Mouse (Mus musculus): Measurements from ENCODE around the gene Fchsd2. TPM values are rescaled to one million over a fixed set of nuclear protein-coding genes. Genes with fewer than 3 reads are reported as not detected.

The Fchsd2 gene
- polyA plus RNA-seq, 1 experiment from 2014 or later: 37.6 TPM

DNA sequence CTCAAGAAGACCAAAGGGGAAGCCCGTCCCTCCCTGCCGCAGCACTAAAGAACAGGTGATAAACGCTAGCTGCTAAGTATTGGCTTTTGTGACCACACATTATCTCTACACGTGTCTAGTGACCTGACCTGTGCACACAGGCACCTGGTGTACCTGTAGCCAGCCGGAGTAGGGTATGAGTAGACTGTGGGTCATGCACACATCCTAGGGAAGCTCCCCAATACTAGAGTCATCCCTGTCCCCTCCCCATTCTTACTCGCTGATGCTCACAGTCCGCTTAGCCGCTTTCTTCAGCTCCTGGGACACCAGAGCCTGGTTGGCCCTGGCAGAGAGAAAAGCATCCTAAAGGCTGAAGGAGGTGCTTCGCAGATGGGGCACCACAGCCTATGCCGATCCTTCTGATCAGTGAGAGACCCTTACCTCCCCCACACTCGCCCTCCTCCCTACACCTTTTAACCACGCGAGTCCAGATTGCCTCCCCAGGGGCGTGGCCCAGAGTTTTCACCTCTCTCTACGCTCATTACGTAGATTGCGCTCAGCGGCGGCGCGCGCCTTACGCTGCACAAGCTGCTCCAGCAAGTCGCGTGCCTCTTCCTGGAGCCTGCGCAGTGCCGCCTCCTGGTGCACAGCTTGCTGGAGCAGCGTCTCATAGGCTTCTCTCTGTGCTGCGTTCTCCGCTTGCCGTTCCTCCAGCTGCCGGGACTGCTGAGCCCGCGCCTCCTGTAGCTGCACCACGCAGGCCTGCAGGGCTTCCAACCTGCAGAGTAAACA, 203.8 kb downstream of the Fchsd2 start:
- Histone ChIP-seq H3K4me1 (peaks cover 19% of the 10 kb centered on the region), H3K9ac (replicated peaks) (peak overlapping the region; percentile 57), H3K4me3 (peak overlapping the region; percentile 38), H3K27me3 (peaks cover 35% of the 10 kb centered on the region), H3K4me2 (replicated peaks) (peak overlapping the region; percentile 69), H3K9me3 (no peaks in the 10 kb centered on the region), H3K27ac (replicated peaks) (0 out of 2 replicates have a peak overlapping the region, but pooled peaks have one; percentile 12), H3K36me3 (no peaks in the 10 kb centered on the region; the same call in 1 of the 2 replicates)
- WGBS: 10% methylated on average over 35 of the region's 35 CpGs
- ATAC-seq (ENCODE audit: low FRiP score, low read depth): peak; percentile 84

DNA sequence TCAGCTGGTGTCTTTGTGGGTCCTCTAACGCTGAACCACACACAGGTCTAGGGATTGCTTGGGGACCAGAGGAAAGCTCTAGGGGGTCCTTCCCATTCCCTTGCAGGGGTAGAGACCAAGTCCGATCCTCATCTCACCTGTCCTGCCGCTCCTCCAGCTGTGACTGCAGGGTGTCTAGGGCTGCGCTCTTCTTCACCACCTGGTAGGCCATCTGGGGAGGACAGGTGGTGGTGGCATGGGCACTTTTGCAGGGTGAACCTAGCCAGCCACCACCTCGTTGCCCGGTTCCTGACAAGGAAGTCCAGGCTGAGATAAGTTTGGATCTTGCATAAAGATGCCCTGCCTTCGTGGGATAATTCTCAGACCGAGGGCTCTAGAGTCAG, 204.4 kb downstream of the Fchsd2 start:
- H3K4me2 ChIP-seq (replicated peaks): peak overlapping the region; percentile 69
- peaks cover 19% of the 10 kb centered on the region for H3K4me1 ChIP-seq
- 23% methylated on average over 8 of the region's 8 CpGs for WGBS
- no peak for ATAC-seq (ENCODE audit: low FRiP score, low read depth)
- peak overlapping the region; percentile 38 for H3K4me3 ChIP-seq
- no peaks in the 10 kb centered on the region for H3K9me3 ChIP-seq
- peak overlapping the region; percentile 57 for H3K9ac ChIP-seq (replicated peaks)
- 0 out of 2 replicates have a peak overlapping the region, but pooled peaks have one; percentile 12 for H3K27ac ChIP-seq (replicated peaks)
- H3K27me3 ChIP-seq: peaks cover 35% of the 10 kb centered on the region
- no peaks in the 10 kb centered on the region for H3K36me3 ChIP-seq

DNA sequence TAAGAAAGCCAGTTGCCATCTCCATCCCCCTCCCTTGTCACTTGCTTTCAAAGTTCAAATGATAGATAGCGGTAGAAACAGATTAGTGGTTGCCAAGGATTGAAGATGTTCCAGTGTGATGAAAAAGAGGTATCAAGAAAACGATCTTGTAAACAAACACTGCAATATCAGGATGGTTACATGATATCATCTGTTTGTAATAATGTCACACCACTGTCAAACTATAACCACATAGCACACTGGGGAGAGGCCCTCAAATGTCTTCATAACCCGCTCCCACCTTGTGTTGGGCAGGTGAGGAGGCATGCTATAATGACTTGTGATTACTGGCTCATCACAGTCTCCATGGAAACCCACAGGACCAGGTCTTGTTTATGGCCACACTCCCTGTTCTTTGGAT, 205.7 kb downstream of the Fchsd2 start:
- Histone ChIP-seq H3K27me3 (peaks cover 35% of the 10 kb centered on the region), H3K9ac (replicated peaks) (no peak overlapping the region), H3K4me3 (no peak overlapping the region), H3K4me1 (peaks cover 25% of the 10 kb centered on the region), H3K27ac (replicated peaks) (no peak overlapping the region), H3K4me2 (replicated peaks) (no peak overlapping the region), H3K9me3 (no peaks in the 10 kb centered on the region), H3K36me3 (no peaks in the 10 kb centered on the region)
- WGBS: 87% methylated on average over 3 of the region's 3 CpGs
- no peak for ATAC-seq (ENCODE audit: low FRiP score, low read depth)

DNA sequence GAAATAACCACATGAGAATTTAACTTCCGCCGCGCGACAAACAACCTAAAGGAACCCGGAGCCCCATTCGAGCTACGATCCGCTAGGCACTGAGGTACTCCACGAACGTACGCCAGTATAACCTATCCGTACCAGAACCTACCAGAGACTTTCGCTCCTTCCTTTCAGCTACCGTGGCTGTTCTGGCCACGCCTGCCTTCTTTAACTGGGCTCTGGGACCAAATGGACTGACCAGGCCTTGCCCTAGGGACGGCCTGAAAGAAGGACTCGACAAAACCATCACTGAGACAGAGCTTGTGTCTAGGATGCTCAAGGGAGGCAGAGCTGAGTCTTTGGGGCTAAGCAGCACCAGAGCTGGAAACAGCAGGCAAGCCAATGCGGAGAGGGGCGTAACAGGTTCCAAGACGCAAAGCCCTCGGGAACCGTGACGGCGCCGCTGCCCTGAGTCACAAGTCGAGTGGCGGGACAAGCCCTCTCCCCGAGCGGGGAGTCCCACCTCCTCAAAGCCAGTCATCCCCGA, 208.8 kb downstream of the Fchsd2 start:
- H3K4me3 ChIP-seq: peak overlapping the region; percentile 67
- H3K27me3 ChIP-seq: peaks cover 35% of the 10 kb centered on the region
- H3K27ac ChIP-seq (replicated peaks): peak overlapping the region; percentile 43; the same call in 1 of the 2 replicates
- no peaks in the 10 kb centered on the region for H3K36me3 ChIP-seq
- peak overlapping the region; percentile 85 for H3K4me2 ChIP-seq (replicated peaks)
- no peak; the same call in 1 of the 2 replicates for ATAC-seq (ENCODE audit: low FRiP score, low read depth)
- peaks cover 22% of the 10 kb centered on the region for H3K4me1 ChIP-seq
- peak overlapping the region; percentile 70 for H3K9ac ChIP-seq (replicated peaks)
- no peaks in the 10 kb centered on the region for H3K9me3 ChIP-seq
- WGBS: under 1% methylated on average over 30 of the region's 30 CpGs

DNA sequence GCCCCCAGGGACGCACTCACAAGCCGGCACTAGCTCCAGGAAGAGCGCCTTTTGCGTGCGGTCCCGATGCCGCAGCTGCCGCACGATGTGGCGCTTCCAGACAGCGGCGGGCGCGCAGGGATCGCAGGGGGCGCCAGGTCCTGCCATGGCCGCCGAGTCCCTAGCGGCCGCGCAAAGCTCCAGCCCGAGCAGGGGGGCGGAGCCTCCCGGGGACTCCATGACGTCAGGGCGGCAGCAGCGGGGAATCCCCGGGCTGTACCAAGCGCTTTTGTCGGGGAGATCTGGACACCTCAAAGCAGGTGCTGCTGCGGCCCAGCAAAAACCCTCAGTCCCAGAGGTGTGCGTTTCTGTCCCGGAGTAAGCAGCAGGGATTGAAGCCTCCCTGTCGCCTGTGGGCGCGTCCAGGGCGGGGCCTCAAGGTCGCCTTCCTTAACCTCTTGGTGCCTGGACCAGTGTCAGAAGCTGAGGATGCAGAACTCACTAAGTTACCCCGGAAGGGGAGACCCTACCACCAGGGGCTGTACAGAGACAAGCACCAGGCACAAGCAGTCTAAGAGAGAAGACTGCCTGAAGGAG, 209.3 kb downstream of the Fchsd2 start, which contains the start of gene Atg16l2:
Gene Atg16l2, minus strand, starts transcription at position 371 of the 576 bp plus-strand sequence.
- Histone ChIP-seq H3K4me2 (replicated peaks) (peak within 1 kb of the TSS; percentile 85), H3K36me3 (no peaks in the 10 kb centered on the region), H3K27ac (replicated peaks) (peak within 1 kb of the TSS; percentile 43; the same call in 1 of the 2 replicates), H3K27me3 (peaks cover 34% of the 10 kb centered on the region), H3K4me1 (peaks cover 16% of the 10 kb centered on the region), H3K4me3 (peak within 1 kb of the TSS; percentile 67), H3K9ac (replicated peaks) (peak within 1 kb of the TSS; percentile 70), H3K9me3 (no peaks in the 10 kb centered on the region)
- under 1% methylated on average over 38 of the region's 39 CpGs for WGBS
- peak; percentile 96 for ATAC-seq (ENCODE audit: low FRiP score, low read depth)

DNA sequence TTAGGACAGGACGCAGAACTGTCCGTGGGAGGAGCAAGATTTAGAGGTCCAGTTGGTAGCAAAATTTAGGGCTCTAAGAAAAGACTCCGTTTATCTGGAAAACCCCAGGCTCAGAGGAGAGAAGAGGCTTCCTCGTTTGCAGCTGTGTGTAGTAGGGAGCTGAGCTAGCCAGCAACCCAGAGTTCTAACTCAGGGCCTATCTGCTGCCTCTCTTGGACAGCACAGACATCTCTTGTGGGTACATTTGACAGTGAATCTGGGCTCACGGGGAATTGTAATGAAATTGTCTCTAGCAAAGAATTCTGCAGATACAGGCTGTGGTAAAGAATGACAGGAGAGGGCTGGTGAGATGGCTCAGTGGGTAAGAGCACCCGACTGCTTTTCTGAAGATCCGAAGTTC, 210.0 kb downstream of the Fchsd2 start:
- ATAC-seq (ENCODE audit: low FRiP score, low read depth): no peak
- Histone ChIP-seq H3K4me3 (peak overlapping the region; percentile 67), H3K36me3 (no peaks in the 10 kb centered on the region), H3K9ac (replicated peaks) (peak overlapping the region; percentile 70; the same call in 1 of the 2 replicates), H3K9me3 (no peaks in the 10 kb centered on the region), H3K27ac (replicated peaks) (0 out of 2 replicates have a peak overlapping the region, but pooled peaks have one; percentile 22), H3K4me2 (replicated peaks) (peak overlapping the region; percentile 85), H3K27me3 (peaks cover 26% of the 10 kb centered on the region), H3K4me1 (peaks cover 14% of the 10 kb centered on the region)
- 26% methylated on average over 7 of the region's 7 CpGs for WGBS

DNA sequence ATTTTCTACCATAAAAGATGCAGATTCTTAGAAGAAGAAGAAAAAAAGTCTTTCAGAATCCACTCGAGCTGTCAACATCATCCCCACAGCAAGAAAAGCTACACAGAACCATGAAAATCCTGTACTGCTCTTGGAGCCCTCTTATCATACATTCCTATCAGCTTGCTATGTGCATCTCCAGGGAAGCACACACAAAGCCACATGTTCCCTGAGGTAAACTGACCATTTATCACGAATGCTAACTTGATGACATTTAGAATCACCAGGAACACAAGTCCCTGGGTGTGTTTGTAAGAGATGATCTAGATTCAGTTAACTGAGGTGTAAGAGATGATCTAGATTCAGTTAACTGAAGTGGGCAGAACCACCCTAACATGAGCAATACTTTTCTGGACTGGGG, 214.2 kb downstream of the Fchsd2 start:
- ATAC-seq (ENCODE audit: low FRiP score, low read depth): no peak
- Histone ChIP-seq H3K27ac (replicated peaks) (no peak overlapping the region), H3K27me3 (peaks cover 7% of the 10 kb centered on the region; the same call in 1 of the 2 replicates), H3K9me3 (no peaks in the 10 kb centered on the region), H3K4me3 (no peak overlapping the region), H3K4me1 (peaks cover 10% of the 10 kb centered on the region), H3K4me2 (replicated peaks) (no peak overlapping the region), H3K36me3 (no peaks in the 10 kb centered on the region), H3K9ac (replicated peaks) (no peak overlapping the region)
- 59% methylated on average over 2 of the region's 2 CpGs for WGBS

DNA sequence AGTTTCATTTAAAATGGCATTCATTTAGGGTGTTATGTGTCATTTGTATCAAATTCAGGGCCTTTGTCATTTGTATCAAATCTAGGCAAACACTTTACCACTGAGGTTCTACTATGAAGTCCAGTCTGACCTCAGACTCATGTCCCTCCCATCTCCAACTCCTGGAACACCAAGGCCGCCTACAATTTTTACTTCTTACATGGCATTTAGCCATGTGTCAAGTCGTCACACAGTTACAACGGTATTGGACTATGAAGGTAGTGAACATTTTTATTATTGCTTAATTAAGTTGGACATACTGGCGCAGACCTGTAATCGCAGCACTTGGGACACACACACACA, 217.3 kb downstream of the Fchsd2 start:
- 41% methylated on average over 5 of the region's 5 CpGs for WGBS
- H3K4me1 ChIP-seq: peaks cover 4% of the 10 kb centered on the region
- H3K27ac ChIP-seq (replicated peaks): peak overlapping the region; percentile 85; the same call in 1 of the 2 replicates
- H3K9me3 ChIP-seq: no peaks in the 10 kb centered on the region
- ATAC-seq (ENCODE audit: low FRiP score, low read depth): no peak
- H3K27me3 ChIP-seq: peaks cover 10% of the 10 kb centered on the region; the same call in 1 of the 2 replicates
- H3K9ac ChIP-seq (replicated peaks): peak overlapping the region; percentile 62; the same call in 1 of the 2 replicates
- no peaks in the 10 kb centered on the region for H3K36me3 ChIP-seq
- peak overlapping the region; percentile 56 for H3K4me2 ChIP-seq (replicated peaks)
- peak overlapping the region; percentile 59 for H3K4me3 ChIP-seq

DNA sequence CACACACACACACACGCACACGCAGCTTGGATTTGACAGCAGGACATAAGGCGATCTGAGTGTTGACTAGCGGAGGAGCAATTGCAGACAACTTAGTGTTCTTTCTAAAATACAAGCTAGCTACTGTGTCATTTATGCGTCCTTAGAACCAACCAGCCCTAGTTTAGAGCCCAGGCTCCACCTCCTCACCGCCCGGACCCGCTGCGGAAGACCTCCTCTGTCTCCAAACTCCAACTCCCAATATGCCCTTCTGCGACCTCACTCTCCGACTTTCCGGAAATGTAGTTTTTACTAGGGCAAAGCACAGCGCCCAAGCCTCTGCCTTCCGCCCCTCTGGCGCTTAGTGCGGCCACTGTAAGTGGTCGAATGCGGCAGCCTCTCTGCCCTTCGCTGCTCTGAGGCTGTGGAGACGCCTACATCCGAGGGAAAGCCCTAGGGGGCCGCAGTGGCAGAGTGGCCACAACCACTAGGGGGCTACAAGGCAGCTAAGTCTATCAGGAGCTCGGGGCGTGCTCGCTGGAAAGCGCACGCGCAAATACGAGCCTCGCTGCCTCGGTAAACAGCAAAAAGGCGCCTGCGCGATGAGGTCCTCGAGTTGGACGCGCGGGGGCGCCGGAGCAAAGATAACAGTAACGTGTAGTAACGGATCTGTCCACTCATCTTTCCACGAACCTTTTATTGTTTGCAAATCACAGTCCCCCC, 217.8 kb downstream of the Fchsd2 start:
- peak; percentile 97 for ATAC-seq (ENCODE audit: low FRiP score, low read depth)
- peaks cover 11% of the 10 kb centered on the region; the same call in 1 of the 2 replicates for H3K27me3 ChIP-seq
- no peaks in the 10 kb centered on the region for H3K9me3 ChIP-seq
- peaks cover 4% of the 10 kb centered on the region for H3K4me1 ChIP-seq
- 1% methylated on average over 43 of the region's 43 CpGs for WGBS
- H3K9ac ChIP-seq (replicated peaks): peak overlapping the region; percentile 62
- peak overlapping the region; percentile 85 for H3K27ac ChIP-seq (replicated peaks)
- H3K4me2 ChIP-seq (replicated peaks): peak overlapping the region; percentile 56
- H3K36me3 ChIP-seq: no peaks in the 10 kb centered on the region
- H3K4me3 ChIP-seq: peak overlapping the region; percentile 59

DNA sequence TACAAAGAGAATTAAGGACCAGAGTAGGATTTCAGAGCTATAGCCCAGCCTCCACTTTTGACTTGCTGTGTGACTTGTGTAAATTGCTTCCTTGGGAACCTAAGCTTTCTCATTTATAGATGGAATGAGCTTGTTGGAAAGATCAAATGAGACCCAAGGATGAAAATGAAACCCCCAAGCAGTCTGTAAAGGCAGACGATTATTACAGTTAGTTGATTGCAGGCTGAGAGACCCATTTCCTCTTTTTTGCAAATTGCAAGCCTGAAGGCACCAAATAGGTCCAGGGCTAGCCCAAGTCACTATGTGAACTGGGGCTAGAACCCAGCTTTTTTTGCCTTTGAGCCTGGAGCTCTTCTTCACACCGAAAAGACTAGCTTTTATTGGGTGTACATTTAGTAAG, 218.4 kb downstream of the Fchsd2 start:
- peak overlapping the region; percentile 62; the same call in 1 of the 2 replicates for H3K9ac ChIP-seq (replicated peaks)
- no peaks in the 10 kb centered on the region for H3K36me3 ChIP-seq
- 0 out of 2 replicates have a peak overlapping the region, but pooled peaks have one; percentile 7 for H3K27ac ChIP-seq (replicated peaks)

DNA sequence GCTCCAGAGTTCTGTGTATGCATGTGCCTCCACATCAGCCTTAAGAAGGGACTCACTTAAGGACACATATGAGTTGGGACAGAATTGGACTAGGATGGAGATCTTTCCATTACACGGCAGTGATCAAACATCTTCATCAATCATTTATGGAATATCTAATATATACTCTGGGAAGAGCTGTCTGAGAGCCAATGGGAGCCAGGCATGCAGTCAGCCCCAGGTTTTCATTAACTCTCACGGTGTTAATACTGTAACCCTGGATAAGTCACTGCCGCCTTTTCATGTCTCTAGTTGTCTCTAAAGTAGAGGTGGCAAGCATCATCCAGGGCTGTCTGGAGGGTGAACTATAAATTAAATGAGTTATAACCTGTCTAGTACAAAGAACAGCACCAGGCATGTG, 220.4 kb downstream of the Fchsd2 start:
- Histone ChIP-seq H3K4me3 (no peak overlapping the region), H3K36me3 (no peaks in the 10 kb centered on the region), H3K9ac (replicated peaks) (no peak overlapping the region), H3K4me2 (replicated peaks) (no peak overlapping the region), H3K27me3 (peaks cover 13% of the 10 kb centered on the region), H3K27ac (replicated peaks) (no peak overlapping the region), H3K9me3 (no peaks in the 10 kb centered on the region), H3K4me1 (peaks cover 4% of the 10 kb centered on the region)
- WGBS: 83% methylated on average over 3 of the region's 3 CpGs
- no peak for ATAC-seq (ENCODE audit: low FRiP score, low read depth)

More for the DNA sequence above, 218.4 kb downstream of the Fchsd2 start:
- WGBS: 37% methylated on average over 2 of the region's 2 CpGs
- no peaks in the 10 kb centered on the region for H3K9me3 ChIP-seq
- peak overlapping the region; percentile 56 for H3K4me2 ChIP-seq (replicated peaks)
- H3K4me1 ChIP-seq: peaks cover 4% of the 10 kb centered on the region
- ATAC-seq (ENCODE audit: low FRiP score, low read depth): no peak
- H3K27me3 ChIP-seq: peaks cover 11% of the 10 kb centered on the region; the same call in 1 of the 2 replicates
- H3K4me3 ChIP-seq: peak overlapping the region; percentile 59; the same call in 1 of the 2 replicates
